Mouse (Mus musculus): Measurements from ENCODE around the gene Opcml.

- TF ChIP-seq CTCF (IDR thresholded peaks at IDR 0.05; ENCODE audit: extremely low read depth, insufficient read depth, low read length) (no peak), POLR2A (IDR thresholded peaks at IDR 0.05; ENCODE audit: extremely low read depth, insufficient read depth, low read length) (no peak)
Measured at GRCm38 (mm10) chr9:28578730-28579129, 788.2 kb downstream of the Opcml start.

All from cortical plate, adult 2 months (tissue).